Mouse (Mus musculus) frontal cortex, postnatal 14 days (tissue): ENCODE results near the gene Ptprk.

ENCODE experiments used
- DNase-seq, 2 experiments: peaks; one replicate each; pipeline ENCODE4 v3.0.0; 2022; ENCODE audit warnings: low spot score in 2 of 2

The Ptprk gene

GRCm38 (mm10) chr10:28278757-28279156 is 204.1 kb downstream of the Ptprk start:
- no peak for DNase-seq

- DNase-seq: no peak
Observed at GRCm38 (mm10) chr10:28297531-28297930, 222.9 kb downstream of the Ptprk start.

GRCm38 (mm10) chr10:28299207-28299606 is 224.6 kb downstream of the Ptprk start:
- no peak for DNase-seq

- DNase-seq: no peak
Observed at GRCm38 (mm10) chr10:28303856-28304255, 229.2 kb downstream of the Ptprk start.

- DNase-seq: no peak
Observed at GRCm38 (mm10) chr10:28304292-28304875, 229.8 kb downstream of the Ptprk start.

- no peak for DNase-seq
Observed at GRCm38 (mm10) chr10:28306451-28307086, 231.9 kb downstream of the Ptprk start.

- no peak for DNase-seq
Observed at GRCm38 (mm10) chr10:28311369-28311768, 236.7 kb downstream of the Ptprk start.

- DNase-seq: no peak
Observed at GRCm38 (mm10) chr10:28322995-28323394, 248.4 kb downstream of the Ptprk start.

- DNase-seq: no peak
Observed at GRCm38 (mm10) chr10:28335232-28335631, 260.6 kb downstream of the Ptprk start.

GRCm38 (mm10) chr10:28338536-28338935 is 263.9 kb downstream of the Ptprk start:
- no peak for DNase-seq

GRCm38 (mm10) chr10:28345196-28345681 is 270.6 kb downstream of the Ptprk start:
- peak in 1 of 2 experiments; percentile 8 for DNase-seq

- DNase-seq: no peak
Observed at GRCm38 (mm10) chr10:28365291-28365690, 290.7 kb downstream of the Ptprk start.

GRCm38 (mm10) chr10:28366065-28366677 is 291.6 kb downstream of the Ptprk start:
- no peak for DNase-seq

GRCm38 (mm10) chr10:28369808-28370207 is 295.2 kb downstream of the Ptprk start:
- no peak for DNase-seq

GRCm38 (mm10) chr10:28374874-28375273 is 300.3 kb downstream of the Ptprk start:
- DNase-seq: no peak

- no peak for DNase-seq
Observed at GRCm38 (mm10) chr10:28379752-28380488, 305.3 kb downstream of the Ptprk start.

- no peak for DNase-seq
Observed at GRCm38 (mm10) chr10:28387563-28388222, 313.1 kb downstream of the Ptprk start.

GRCm38 (mm10) chr10:28391168-28391567 is 316.5 kb downstream of the Ptprk start:
- DNase-seq: no peak

GRCm38 (mm10) chr10:28395610-28396519 is 321.2 kb downstream of the Ptprk start:
- DNase-seq: no peak

- no peak for DNase-seq
Observed at GRCm38 (mm10) chr10:28396520-28396915, 321.9 kb downstream of the Ptprk start.

GRCm38 (mm10) chr10:28401796-28402195 is 327.2 kb downstream of the Ptprk start:
- DNase-seq: no peak
